ENCODE assay signal across 11 mouse cellular contexts in genomic region chr6:22180316-22180715, GRCm38 (mm10).
DNase-seq lines count a peak whose midpoint lies in the region; ATAC-seq and TF ChIP-seq lines count a peak whose summit lies in the region.
"Had no signal": no experiment of that assay in that cellular context is flagged by ENCODE, and none has a peak within 500 bp of the region (broad histone marks: within the 10 kb centered on the region; RNA-seq: fewer than 3 reads in every experiment).

No protein-coding gene starts in this region.

- no peaks in the 10 kb centered on the region for H3K36me3 ChIP-seq in kidney, adult 2 months (ENCODE audit: control insufficient read depth, insufficient read depth, low read length)
- no peaks in the 10 kb centered on the region for H3K36me3 ChIP-seq in forebrain, embryonic 16.5 days (ENCODE audit: control insufficient read depth, insufficient read depth)
- H3K36me3 ChIP-seq: G1E; midbrain, embryonic 12.5 days had no signal

- peak; percentile 90 for ATAC-seq in forebrain, embryonic 16.5 days
- no peak for ATAC-seq in megakaryocyte-erythroid progenitor cell, adult 5-6 weeks (replicated peaks; ENCODE audit: low FRiP score, low TSS enrichment, poor library complexity, severe bottlenecking)

- peak overlapping the region; percentile 43 for H3K4me2 ChIP-seq in forebrain, embryonic 16.5 days (ENCODE audit: low read length)
- H3K4me2 ChIP-seq: midbrain, embryonic 12.5 days had no signal

- no peak overlapping the region for H3K4me3 ChIP-seq in kidney, adult 2 months (ENCODE audit: insufficient read depth, low read depth, low read length)
- H3K4me3 ChIP-seq in forebrain, embryonic 16.5 days (replicated peaks; ENCODE audit: low read length), result peak overlapping the region; percentile 28
- H3K4me3 ChIP-seq: midbrain, embryonic 12.5 days had no signal

- TF ChIP-seq POLR2A in kidney, adult 2 months (IDR thresholded peaks at IDR 0.05; ENCODE audit: low read depth, low read length), result no peak

- no peak overlapping the region for H3K27ac ChIP-seq in kidney, adult 2 months (ENCODE audit: insufficient read depth, low read depth, low read length)
- H3K27ac ChIP-seq in forebrain, embryonic 16.5 days (ENCODE audit: low read length), result no peak overlapping the region
- H3K27ac ChIP-seq: midbrain, embryonic 12.5 days had no signal

- no peaks in the 10 kb centered on the region for H3K4me1 ChIP-seq in kidney, adult 2 months (ENCODE audit: control insufficient read depth, insufficient read depth, low read length)
- H3K4me1 ChIP-seq in forebrain, embryonic 16.5 days (replicated peaks; ENCODE audit: control insufficient read depth, insufficient read depth, low read length), result no peaks in the 10 kb centered on the region
- H3K4me1 ChIP-seq: midbrain, embryonic 12.5 days had no signal

- TF ChIP-seq CTCF in kidney, adult 2 months (conservative IDR thresholded peaks at IDR 0.05; ENCODE audit: insufficient read depth, insufficient read length, low read depth, low read length), result no peak

- no peaks in the 10 kb centered on the region for H3K9me3 ChIP-seq in forebrain, embryonic 16.5 days (ENCODE audit: control insufficient read depth, low read length)
- H3K9me3 ChIP-seq: G1E; midbrain, embryonic 12.5 days had no signal

- DNase-seq in kidney, postnatal 4 days, result peak; percentile 44 to 58
- DNase-seq in kidney, adult 2 months, result no peak
- DNase-seq in layer of hippocampus, adult 18-20 months (ENCODE audit: low spot score in 2 of 2), result peak; percentile 10 to 51
- peak; percentile 17 for DNase-seq in right cerebral cortex, postnatal 25 days
- DNase-seq in testis, postnatal 10 days (ENCODE audit: low spot score), result no peak
- DNase-seq: adrenal gland, postnatal 36 days; embryo, embryonic 11 days had no signal

- no peaks in the 10 kb centered on the region for H3K27me3 ChIP-seq in kidney, adult 2 months (replicated peaks; ENCODE audit: control insufficient read depth, insufficient read depth, low read length)
- no peaks in the 10 kb centered on the region for H3K27me3 ChIP-seq in forebrain, embryonic 16.5 days (replicated peaks; ENCODE audit: control insufficient read depth, insufficient read depth, low read length)
- H3K27me3 ChIP-seq: midbrain, embryonic 12.5 days had no signal

- peak overlapping the region; percentile 15; the same call in 1 of the 2 replicates for H3K9ac ChIP-seq in forebrain, embryonic 16.5 days (replicated peaks; ENCODE audit: low read depth, low read length)
- H3K9ac ChIP-seq: midbrain, embryonic 12.5 days had no signal

- WGBS in kidney, adult 2 months, result 80% methylated on average over 10 of the region's 10 CpGs
- WGBS in forebrain, embryonic 16.5 days, result 29% methylated on average over 10 of the region's 10 CpGs

Comparison
In these comparisons a context has a peak if more than half of its experiments do, and no peak if none do; other contexts are left out.
1. DNase-seq: peak in kidney, postnatal 4 days (2 of 2), layer of hippocampus, adult 18-20 months (2 of 2) and right cerebral cortex, postnatal 25 days (single experiment); none in kidney, adult 2 months (single experiment) and testis, postnatal 10 days (single experiment).